Mouse (Mus musculus) hindbrain, embryonic 12.5 days (tissue): ENCODE measurements around the gene Cend1. TPM values are rescaled to one million over a fixed set of nuclear protein-coding genes. Genes with fewer than 3 reads are reported as not detected.

Experiments used
- ATAC-seq: fragments of 200-750 bp; cut with Nextera tagmentation; 2 replicates; pipeline ENCODE4 v1.8.0; 2017; ENCODE audit warnings: moderate TSS enrichment; ENCODE audit not compliant: low FRiP score
- H3K27ac ChIP-seq: fragments of 300-500 bp; sonication (generic); 2 replicates; pipeline ENCODE4 v1.5.1; 2016; ENCODE audit warnings: mild to moderate bottlenecking
- H3K27me3 ChIP-seq: fragments of 300-500 bp; sonication (generic); 2 replicates; pipeline ENCODE4 v1.6.1; 2016; ENCODE audit warnings: mild to moderate bottlenecking
- H3K36me3 ChIP-seq: fragments of 300-500 bp; sonication (generic); 2 replicates; pipeline ENCODE4 v1.6.1; 2016; ENCODE audit warnings: mild to moderate bottlenecking
- H3K4me1 ChIP-seq: fragments of 300-500 bp; sonication (generic); 2 replicates; pipeline ENCODE4 v1.6.1; 2016
- H3K4me2 ChIP-seq: fragments of 300-500 bp; sonication (generic); replicated peaks from 2 replicates; pipeline ENCODE4 v1.6.1; 2016; ENCODE audit warnings: mild to moderate bottlenecking
- H3K4me3 ChIP-seq: fragments of 300-500 bp; sonication (generic); 2 replicates; pipeline ENCODE4 v1.5.1; 2016; ENCODE audit warnings: mild to moderate bottlenecking
- H3K9ac ChIP-seq: fragments of 300-500 bp; sonication (generic); 2 replicates; pipeline ENCODE4 v1.6.1; 2016; ENCODE audit warnings: mild to moderate bottlenecking, moderate library complexity
- H3K9me3 ChIP-seq: fragments of 300-500 bp; sonication (generic); replicated peaks from 2 replicates; pipeline ENCODE4 v1.6.1; 2016; ENCODE audit warnings: mild to moderate bottlenecking
- WGBS: fragments of 180-500 bp; shearing (Covaris S2); methylation state at CpG from one replicate; pipeline ENCODE4 v1.1.7; 2016; 5-methylcytosine and 5-hydroxymethylcytosine counted together
- polyA plus RNA-seq: library from polyadenylated mRNA; unstranded; fragments of >200 nt; fragmentation: Nextera tagmentation; extraction: Ambion mirVana; gene quantifications from 2 replicates; pipeline ENCODE4 v1.2.1, GENCODE M21; 2016

The Cend1 gene
- polyA plus RNA-seq, 1 experiment from 2014 or later = 27.9 TPM

DNA sequence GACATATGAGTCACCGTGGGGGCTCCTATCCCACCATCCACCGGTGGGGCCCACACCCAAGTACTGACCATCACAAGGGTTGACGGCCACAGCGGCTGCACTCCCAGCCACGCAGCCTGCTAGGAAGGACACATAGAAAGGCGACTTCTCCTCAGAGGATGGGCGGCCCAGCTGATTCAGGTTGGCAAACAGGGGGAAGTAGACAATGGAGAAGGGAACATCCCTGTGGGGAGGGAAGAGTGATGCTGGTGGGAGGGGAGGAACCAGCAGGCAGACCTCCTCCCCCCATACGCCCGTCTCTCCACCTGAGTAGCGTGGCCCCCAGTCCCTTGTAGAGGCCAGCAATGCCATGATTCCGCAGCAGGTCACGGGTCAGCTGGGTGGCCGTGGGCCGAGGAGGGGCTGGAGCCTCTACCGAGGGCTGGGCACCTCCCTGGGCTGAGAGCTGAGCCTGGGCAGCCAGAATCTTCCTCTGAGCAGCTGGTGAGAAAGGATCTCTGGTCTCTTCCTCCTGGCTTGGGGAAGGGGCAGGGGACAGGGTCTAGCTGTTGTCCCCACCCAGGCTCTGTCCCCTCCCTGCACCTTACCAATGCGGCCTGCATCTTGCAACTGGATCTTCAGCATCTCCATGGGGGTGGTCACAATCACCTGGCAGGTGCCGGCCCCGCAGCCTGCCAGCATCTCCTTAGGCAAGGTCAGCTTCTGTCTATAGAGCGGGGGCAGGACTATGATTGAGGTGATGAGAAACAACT, 2.3 kb upstream of the Cend1 start:
- Histone ChIP-seq H3K36me3 (peaks cover 41% of the 10 kb centered on the region), H3K4me3 (no peak overlapping the region), H3K27ac (no peak overlapping the region), H3K9me3 (no peaks in the 10 kb centered on the region), H3K9ac (peak overlapping the region; percentile 14; the same call in 1 of the 2 replicates), H3K27me3 (no peaks in the 10 kb centered on the region; the same call in 1 of the 2 replicates), H3K4me1 (peaks cover 58% of the 10 kb centered on the region), H3K4me2 (no peak overlapping the region)
- no peak for ATAC-seq
- 94% methylated on average over 19 of the region's 19 CpGs for WGBS

DNA sequence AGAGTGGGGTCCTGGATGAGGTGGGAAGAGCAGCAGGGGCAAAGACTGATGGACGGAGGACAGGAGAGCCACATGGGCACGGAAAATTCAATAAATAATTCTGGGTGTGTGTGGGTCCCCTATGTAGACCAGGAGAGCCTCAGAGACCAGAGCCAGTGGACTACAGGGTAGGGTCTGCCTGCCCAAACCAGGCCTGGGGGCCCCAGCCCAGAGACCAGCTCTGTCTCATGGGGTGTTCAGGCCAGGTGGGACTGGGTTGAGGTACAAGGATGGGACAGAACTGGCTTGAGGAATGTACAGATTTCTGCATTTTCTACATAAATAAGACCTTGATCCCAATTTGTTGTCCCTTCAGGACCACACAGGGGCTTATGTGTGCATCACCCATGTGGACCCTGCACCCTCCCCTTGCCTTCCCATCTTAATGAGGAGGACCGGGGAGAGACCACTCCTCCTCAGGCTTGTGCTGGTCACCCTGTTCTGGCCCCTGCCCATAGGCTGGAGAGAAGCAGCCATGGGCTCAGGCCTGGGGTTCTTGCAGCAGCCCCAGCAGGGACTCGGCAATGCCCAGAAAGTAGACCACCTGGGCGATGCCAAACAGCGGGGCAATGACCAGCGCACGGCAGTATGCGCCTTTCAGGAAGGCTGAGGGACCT, 1.4 kb upstream of the Cend1 start:
- Histone ChIP-seq H3K27ac (no peak overlapping the region), H3K9me3 (no peaks in the 10 kb centered on the region), H3K9ac (no peak overlapping the region), H3K4me1 (peaks cover 49% of the 10 kb centered on the region), H3K27me3 (no peaks in the 10 kb centered on the region; the same call in 1 of the 2 replicates), H3K4me2 (no peak overlapping the region), H3K36me3 (peaks cover 45% of the 10 kb centered on the region), H3K4me3 (no peak overlapping the region)
- no peak for ATAC-seq
- WGBS = 92% methylated on average over 9 of the region's 9 CpGs

DNA sequence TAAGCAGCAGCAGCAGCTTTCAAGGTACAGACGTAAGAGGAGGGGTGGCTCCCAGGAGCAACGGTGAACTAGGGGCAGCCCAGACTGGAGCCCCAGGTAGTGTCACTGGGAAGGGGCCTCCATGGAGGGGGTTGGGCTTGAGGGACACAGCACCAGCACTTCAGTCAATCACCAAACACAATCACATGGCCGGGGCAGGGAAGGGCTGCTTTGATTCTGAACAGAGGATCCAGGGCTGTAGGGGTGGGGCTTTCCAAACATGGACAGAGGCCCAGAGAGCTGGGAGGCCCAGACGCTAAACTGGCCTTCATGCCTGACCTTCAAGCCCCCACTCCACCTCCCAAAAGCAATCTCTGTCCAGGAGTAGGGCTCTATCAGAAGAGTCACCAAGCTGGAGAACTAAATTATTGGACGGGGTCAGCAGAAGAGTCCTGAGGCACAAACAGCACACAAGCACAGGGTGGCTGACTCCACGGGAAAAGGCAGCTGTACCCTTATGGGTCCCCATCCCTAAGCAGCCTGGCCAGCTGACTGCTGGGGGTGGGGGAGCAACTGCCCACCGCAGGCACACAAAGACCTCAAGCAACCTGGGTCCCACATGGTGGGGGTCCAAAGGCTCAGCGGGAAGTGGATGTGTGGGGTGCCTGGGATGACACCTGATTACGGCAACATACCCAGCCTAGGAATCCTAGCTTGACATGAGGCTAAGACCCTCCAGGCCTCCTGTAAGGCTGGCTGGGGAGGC, 721 bp upstream of the Cend1 start:
- Histone ChIP-seq H3K27me3 (no peaks in the 10 kb centered on the region; the same call in 1 of the 2 replicates), H3K27ac (no peak overlapping the region), H3K9ac (no peak overlapping the region), H3K4me2 (peak overlapping the region; percentile 63; the same call in 1 of the 2 replicates), H3K9me3 (no peaks in the 10 kb centered on the region), H3K36me3 (peaks cover 45% of the 10 kb centered on the region), H3K4me1 (peaks cover 42% of the 10 kb centered on the region), H3K4me3 (no peak overlapping the region)
- 0 out of 2 replicates have a peak, but pooled peaks have one; percentile 15 for ATAC-seq
- WGBS = 63% methylated on average over 9 of the region's 9 CpGs

DNA sequence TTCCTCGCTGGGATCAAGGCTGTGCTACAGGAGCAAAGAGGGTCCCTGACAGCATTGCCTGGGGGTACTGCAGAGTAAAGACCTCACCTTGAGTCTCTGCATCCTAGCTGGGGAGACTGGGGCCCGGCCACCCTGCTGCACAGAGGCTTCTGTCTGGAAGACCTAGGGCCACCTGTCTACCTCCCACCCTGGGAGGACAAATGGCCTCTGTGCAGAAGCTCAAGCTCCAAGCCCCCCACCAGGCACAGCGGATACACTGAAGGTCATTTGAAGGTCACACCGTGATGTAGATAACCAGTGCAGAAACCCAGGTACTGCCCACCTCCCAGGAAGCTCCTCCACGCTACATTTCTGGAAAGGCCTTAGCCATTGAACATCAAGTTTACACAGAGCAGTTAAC, 590 bp downstream of the Cend1 start:
- H3K9ac ChIP-seq = peak overlapping the region; percentile 71
- H3K4me2 ChIP-seq = peak overlapping the region; percentile 63
- H3K27me3 ChIP-seq = no peaks in the 10 kb centered on the region; the same call in 1 of the 2 replicates
- peaks cover 31% of the 10 kb centered on the region for H3K4me1 ChIP-seq
- no peak for ATAC-seq
- H3K27ac ChIP-seq = peak overlapping the region; percentile 68
- peaks cover 45% of the 10 kb centered on the region for H3K36me3 ChIP-seq
- H3K9me3 ChIP-seq = no peaks in the 10 kb centered on the region
- H3K4me3 ChIP-seq = peak overlapping the region; percentile 42
- WGBS = 56% methylated on average over 5 of the region's 5 CpGs

DNA sequence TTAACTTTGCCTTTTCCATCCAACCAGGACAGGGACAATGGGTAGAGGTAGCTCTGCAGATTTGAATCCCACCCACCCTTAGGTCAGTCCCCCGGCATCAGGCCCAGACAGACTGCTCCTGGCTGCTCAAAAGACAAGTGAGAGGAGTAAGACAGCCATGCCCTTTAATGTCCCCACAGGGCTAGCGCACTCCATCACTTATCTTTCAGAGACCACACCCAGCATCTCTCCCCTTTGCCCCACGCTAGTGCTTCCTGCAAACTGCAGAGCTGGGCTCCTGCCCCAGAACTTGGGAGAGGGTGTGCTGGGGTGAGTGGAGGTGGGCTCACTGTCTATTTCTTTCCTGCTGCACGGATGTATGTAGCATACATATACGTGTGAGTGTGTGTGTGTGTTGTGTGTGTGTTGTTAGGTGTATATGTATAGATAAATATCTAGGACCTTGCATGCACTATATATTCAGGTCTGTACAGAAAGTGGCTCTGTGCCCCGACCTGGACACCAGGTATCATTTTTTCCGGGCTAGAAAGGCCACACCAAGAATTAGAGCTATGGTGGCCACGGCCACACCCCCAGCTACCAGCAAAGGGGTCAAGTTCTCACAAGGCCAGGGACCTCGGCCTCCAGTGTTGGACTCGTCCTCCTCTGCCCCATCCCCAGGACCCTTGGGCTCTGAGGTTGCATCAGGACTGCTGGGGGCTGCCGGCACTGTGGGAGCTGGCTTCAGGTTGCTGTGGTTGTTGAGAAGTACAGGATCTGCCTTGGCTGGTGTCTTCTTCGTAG, 2.2 kb downstream of the Cend1 start:
- no peak overlapping the region for H3K4me3 ChIP-seq
- H3K4me1 ChIP-seq = peaks cover 21% of the 10 kb centered on the region
- no peaks in the 10 kb centered on the region for H3K9me3 ChIP-seq
- WGBS = 79% methylated on average over 12 of the region's 12 CpGs
- H3K27ac ChIP-seq = no peak overlapping the region
- H3K27me3 ChIP-seq = no peaks in the 10 kb centered on the region; the same call in 1 of the 2 replicates
- peaks cover 32% of the 10 kb centered on the region for H3K36me3 ChIP-seq
- H3K4me2 ChIP-seq = no peak overlapping the region
- no peak overlapping the region for H3K9ac ChIP-seq
- no peak for ATAC-seq

DNA sequence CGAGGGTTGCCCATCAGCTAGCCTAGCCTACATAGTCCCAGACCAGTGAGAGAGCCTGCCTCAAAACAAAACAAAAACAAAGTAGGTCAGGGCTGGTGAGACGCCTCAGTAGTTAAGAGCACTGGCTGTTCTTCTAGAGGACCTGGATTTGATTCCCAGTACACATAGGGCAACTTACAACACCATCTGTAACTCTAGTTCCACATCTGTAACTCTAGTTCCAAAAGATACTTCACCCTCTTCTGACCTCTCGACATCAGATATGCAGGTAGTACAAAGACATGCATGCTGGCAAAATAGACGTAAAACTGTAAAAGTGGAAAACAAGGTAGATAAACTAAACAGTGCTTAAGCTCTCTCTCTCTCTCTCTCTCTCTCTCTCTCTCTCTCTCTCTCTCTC, 5.5 kb downstream of the Cend1 start:
- Histone ChIP-seq H3K9me3 (no peaks in the 10 kb centered on the region), H3K36me3 (peaks cover 11% of the 10 kb centered on the region; the same call in 1 of the 2 replicates), H3K9ac (no peak overlapping the region), H3K4me1 (peaks cover 6% of the 10 kb centered on the region), H3K27ac (no peak overlapping the region), H3K27me3 (peaks cover 2% of the 10 kb centered on the region), H3K4me3 (no peak overlapping the region), H3K4me2 (no peak overlapping the region)
- WGBS = 71% methylated on average over 4 of the region's 4 CpGs
- ATAC-seq = no peak

DNA sequence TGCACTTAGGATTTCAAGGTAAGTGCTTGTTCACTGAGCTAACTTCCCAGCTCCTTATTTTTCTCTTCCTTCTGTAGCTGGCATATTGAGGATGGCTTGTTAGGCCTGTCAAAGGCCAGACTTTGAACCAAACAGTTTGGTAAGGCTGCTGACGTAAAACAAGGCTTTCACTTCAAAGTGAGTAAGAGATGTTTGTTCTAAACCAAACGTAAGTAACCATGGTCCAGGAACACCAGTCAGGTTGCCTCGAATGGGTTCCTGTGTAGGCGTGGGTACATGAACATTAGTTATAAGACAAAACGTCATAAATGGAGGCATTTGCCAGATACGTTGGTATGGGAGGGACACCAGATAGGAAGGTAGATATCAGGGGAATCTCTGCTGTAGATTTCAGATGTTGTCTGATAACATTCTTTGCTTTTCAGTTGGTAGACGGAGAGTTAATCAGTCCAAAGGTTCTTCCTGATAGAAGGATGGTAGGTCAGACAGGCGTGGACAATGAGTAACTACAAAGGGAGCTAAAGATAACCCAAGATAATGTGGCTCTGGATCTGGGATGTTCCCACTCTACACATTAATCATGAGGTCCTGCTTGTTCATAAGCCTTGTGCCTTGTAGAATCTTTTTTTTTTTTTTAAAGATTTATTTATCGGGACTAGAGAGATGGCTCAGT, 9.1 kb downstream of the Cend1 start:
- no peak overlapping the region for H3K4me2 ChIP-seq
- ATAC-seq = no peak
- no peak overlapping the region for H3K9ac ChIP-seq
- WGBS = 85% methylated on average over 9 of the region's 9 CpGs
- no peaks in the 10 kb centered on the region for H3K9me3 ChIP-seq
- no peaks in the 10 kb centered on the region for H3K4me1 ChIP-seq
- H3K36me3 ChIP-seq = no peaks in the 10 kb centered on the region
- peaks cover 5% of the 10 kb centered on the region; the same call in 1 of the 2 replicates for H3K27me3 ChIP-seq
- no peak overlapping the region for H3K27ac ChIP-seq
- H3K4me3 ChIP-seq = no peak overlapping the region

DNA sequence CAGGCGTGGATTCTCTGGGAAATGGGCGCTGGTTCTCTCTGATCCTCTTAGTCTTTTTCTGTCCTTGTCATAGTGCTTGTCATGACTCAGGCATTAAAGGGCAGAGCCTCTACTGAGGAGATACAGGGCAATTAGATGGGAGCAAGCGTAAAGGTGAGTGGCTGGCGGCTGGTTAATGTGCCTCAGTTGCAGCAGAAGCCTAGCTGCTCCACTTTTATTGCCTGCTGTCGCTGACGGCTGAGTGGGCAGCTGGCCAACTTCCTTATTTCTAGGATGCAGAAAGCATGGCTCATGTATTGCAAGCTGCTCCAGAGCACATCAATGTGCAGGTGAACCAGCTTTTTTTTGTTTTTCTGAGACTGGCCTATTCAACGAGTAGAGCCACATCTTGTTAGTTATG, 10.3 kb downstream of the Cend1 start:
- H3K4me2 ChIP-seq = no peak overlapping the region
- H3K27me3 ChIP-seq = peaks cover 5% of the 10 kb centered on the region; the same call in 1 of the 2 replicates
- no peak overlapping the region for H3K4me3 ChIP-seq
- H3K9me3 ChIP-seq = no peaks in the 10 kb centered on the region
- H3K9ac ChIP-seq = no peak overlapping the region
- H3K36me3 ChIP-seq = no peaks in the 10 kb centered on the region
- peaks cover 5% of the 10 kb centered on the region; the same call in 1 of the 2 replicates for H3K4me1 ChIP-seq
- no peak for ATAC-seq
- no peak overlapping the region for H3K27ac ChIP-seq
- WGBS = 82% methylated on average over 7 of the region's 7 CpGs

DNA sequence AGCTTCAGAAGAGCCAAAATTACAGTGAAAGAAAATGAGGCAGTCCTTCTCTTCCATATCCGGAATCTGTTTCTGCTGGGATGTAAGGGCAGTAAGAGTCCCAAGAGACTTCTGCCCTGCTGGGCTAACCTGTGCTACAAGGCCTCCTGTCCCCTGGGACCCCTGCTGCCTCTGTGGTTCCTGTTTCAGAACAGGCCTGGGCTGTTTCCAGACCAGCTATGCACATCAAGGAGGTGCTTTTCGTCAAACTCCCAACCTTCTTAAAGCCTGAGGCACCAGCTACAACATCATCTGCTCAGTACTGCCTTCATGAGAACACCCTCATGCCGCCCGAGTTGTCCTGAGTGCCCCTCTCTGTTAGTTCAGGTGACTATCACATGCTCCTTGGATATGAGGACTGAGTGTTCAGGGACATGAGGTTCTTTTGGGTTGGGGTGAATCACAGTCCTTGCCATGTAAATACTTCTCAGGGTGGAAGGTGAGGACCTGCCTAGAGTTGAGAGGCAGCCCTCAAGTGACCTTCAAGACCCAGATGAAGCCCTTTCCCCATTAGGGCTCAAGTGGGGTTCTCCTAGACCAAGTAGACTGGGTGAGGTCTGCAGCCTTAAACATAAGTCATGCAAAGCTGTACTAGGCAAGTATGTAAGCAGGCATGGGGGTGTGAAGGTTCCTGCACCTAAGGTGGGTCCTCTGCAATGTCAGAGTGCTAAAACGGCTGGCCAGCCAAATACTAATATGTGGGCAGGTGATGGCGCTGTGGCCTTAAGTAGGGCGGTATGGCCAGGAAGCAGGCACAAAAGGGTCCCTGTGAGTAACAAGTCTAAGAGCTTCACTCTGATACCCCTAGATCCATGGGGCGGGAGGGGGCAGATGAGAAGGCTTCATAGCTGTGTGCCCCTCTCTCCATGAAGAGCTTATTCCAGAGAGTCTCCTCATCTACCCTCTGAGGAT, 11.3 kb downstream of the Cend1 start:
- Histone ChIP-seq H3K4me1 (peaks cover 9% of the 10 kb centered on the region), H3K9ac (no peak overlapping the region), H3K4me3 (no peak overlapping the region), H3K27ac (no peak overlapping the region), H3K36me3 (no peaks in the 10 kb centered on the region), H3K27me3 (peaks cover 5% of the 10 kb centered on the region; the same call in 1 of the 2 replicates), H3K9me3 (no peaks in the 10 kb centered on the region), H3K4me2 (no peak overlapping the region)
- 72% methylated on average over 8 of the region's 8 CpGs for WGBS
- ATAC-seq = no peak

DNA sequence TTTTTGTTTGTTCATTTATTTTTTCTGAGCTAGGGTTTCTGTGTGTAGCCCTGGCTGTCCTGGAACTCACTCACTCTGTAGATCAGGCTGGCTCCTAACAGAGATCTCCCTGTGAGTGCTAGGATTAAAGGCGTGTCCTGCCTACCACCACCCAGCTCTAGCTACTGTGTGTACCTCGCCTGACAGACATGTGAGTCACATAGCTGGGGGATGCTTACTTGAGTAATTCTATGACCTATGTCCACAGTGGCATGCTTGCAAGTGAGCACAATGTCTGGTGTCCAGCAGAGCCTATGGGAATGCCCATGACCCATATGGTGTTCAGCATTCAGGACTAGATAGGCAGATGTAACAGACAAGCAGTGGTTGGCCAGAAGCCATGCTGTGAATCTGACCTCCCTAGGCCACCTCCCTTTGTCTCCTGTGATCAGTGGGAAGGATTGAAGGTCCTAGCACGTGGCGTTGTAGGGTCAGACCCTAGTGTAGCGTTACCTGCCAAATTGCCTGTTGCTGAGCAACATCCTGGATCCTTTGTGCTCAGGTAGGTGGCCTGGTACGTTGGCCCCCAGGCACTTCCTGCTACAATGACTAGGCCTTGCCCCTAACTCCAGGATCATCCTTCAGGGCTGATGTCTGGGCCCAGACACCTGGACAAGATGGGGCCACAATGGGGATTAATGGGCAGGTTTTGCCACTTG, 13.0 kb downstream of the Cend1 start:
- WGBS = 75% methylated on average over 6 of the region's 6 CpGs
- Histone ChIP-seq H3K4me1 (peaks cover 12% of the 10 kb centered on the region), H3K27me3 (peaks cover 5% of the 10 kb centered on the region; the same call in 1 of the 2 replicates), H3K4me2 (no peak overlapping the region), H3K9me3 (no peaks in the 10 kb centered on the region), H3K36me3 (no peaks in the 10 kb centered on the region), H3K27ac (no peak overlapping the region), H3K9ac (no peak overlapping the region), H3K4me3 (no peak overlapping the region)
- no peak for ATAC-seq
